Mouse (Mus musculus): ENCODE data around the gene Zfp955b.
"Not testable (repeated sequence)": the region's sequence is repeated elsewhere in the genome, so short reads cannot be mapped to it uniquely, and the experiment has no call there.

Gene Zfp955b

GRCm38 (mm10) chr17:33289039-33289875, at the start of gene Zfp955b:
Gene Zfp955b (plus strand): TSS chr17:33289544.
- not testable (repeated sequence) for DNase-seq (ENCODE audit: low spot score)

- not testable (repeated sequence) for DNase-seq (ENCODE audit: low spot score)
These were observed 34.6 kb upstream of the Zfp955b start, which contains the start of gene Zfp955a for GRCm38 (mm10) chr17:33254530-33255318. Gene Zfp955a (minus strand): TSS chr17:33255145.

GRCm38 (mm10) chr17:33255319-33255657, 34.1 kb upstream of the Zfp955b start:
- DNase-seq (ENCODE audit: low spot score): not testable (repeated sequence)

- no peak for DNase-seq (ENCODE audit: low spot score)
These were observed 25.0 kb upstream of the Zfp955b start, which contains the start of gene Olfr63 for GRCm38 (mm10) chr17:33264376-33264775. Gene Olfr63 (plus strand): TSS chr17:33264676.

GRCm38 (mm10) chr17:33268907-33269306, 20.4 kb upstream of the Zfp955b start:
- DNase-seq (ENCODE audit: low spot score): no peak

- not testable (repeated sequence) for DNase-seq (ENCODE audit: low spot score)
These were observed 469 bp downstream of the Zfp955b start for GRCm38 (mm10) chr17:33289876-33290149.

GRCm38 (mm10) chr17:33352981-33353380, 63.6 kb downstream of the Zfp955b start:
- DNase-seq (ENCODE audit: low spot score): no peak
